Mouse (Mus musculus) hindbrain, embryonic 12.5 days (tissue): ENCODE results near the gene Socs1. TPM values are rescaled to one million over a fixed set of nuclear protein-coding genes. Genes with fewer than 3 reads are reported as not detected.

Source experiments
- ATAC-seq: fragments of 200-750 bp; cut with Nextera tagmentation; 2 replicates; pipeline ENCODE4 v1.8.0; 2017; ENCODE audit warnings: moderate TSS enrichment; ENCODE audit not compliant: low FRiP score
- H3K27ac ChIP-seq: fragments of 300-500 bp; sonication (generic); 2 replicates; pipeline ENCODE4 v1.5.1; 2016; ENCODE audit warnings: mild to moderate bottlenecking
- H3K27me3 ChIP-seq: fragments of 300-500 bp; sonication (generic); 2 replicates; pipeline ENCODE4 v1.6.1; 2016; ENCODE audit warnings: mild to moderate bottlenecking
- H3K36me3 ChIP-seq: fragments of 300-500 bp; sonication (generic); 2 replicates; pipeline ENCODE4 v1.6.1; 2016; ENCODE audit warnings: mild to moderate bottlenecking
- H3K4me1 ChIP-seq: fragments of 300-500 bp; sonication (generic); 2 replicates; pipeline ENCODE4 v1.6.1; 2016
- H3K4me2 ChIP-seq: fragments of 300-500 bp; sonication (generic); replicated peaks from 2 replicates; pipeline ENCODE4 v1.6.1; 2016; ENCODE audit warnings: mild to moderate bottlenecking
- H3K4me3 ChIP-seq: fragments of 300-500 bp; sonication (generic); 2 replicates; pipeline ENCODE4 v1.5.1; 2016; ENCODE audit warnings: mild to moderate bottlenecking
- H3K9ac ChIP-seq: fragments of 300-500 bp; sonication (generic); 2 replicates; pipeline ENCODE4 v1.6.1; 2016; ENCODE audit warnings: mild to moderate bottlenecking, moderate library complexity
- H3K9me3 ChIP-seq: fragments of 300-500 bp; sonication (generic); replicated peaks from 2 replicates; pipeline ENCODE4 v1.6.1; 2016; ENCODE audit warnings: mild to moderate bottlenecking
- WGBS: fragments of 180-500 bp; shearing (Covaris S2); methylation state at CpG from one replicate; pipeline ENCODE4 v1.1.7; 2016; 5-methylcytosine and 5-hydroxymethylcytosine counted together
- polyA plus RNA-seq: library from polyadenylated mRNA; unstranded; fragments of >200 nt; fragmentation: Nextera tagmentation; extraction: Ambion mirVana; gene quantifications from 2 replicates; pipeline ENCODE4 v1.2.1, GENCODE M21; 2016

Socs1 gene
- polyA plus RNA-seq, result 5.4 and 6.4 TPM in 2 replicates

DNA sequence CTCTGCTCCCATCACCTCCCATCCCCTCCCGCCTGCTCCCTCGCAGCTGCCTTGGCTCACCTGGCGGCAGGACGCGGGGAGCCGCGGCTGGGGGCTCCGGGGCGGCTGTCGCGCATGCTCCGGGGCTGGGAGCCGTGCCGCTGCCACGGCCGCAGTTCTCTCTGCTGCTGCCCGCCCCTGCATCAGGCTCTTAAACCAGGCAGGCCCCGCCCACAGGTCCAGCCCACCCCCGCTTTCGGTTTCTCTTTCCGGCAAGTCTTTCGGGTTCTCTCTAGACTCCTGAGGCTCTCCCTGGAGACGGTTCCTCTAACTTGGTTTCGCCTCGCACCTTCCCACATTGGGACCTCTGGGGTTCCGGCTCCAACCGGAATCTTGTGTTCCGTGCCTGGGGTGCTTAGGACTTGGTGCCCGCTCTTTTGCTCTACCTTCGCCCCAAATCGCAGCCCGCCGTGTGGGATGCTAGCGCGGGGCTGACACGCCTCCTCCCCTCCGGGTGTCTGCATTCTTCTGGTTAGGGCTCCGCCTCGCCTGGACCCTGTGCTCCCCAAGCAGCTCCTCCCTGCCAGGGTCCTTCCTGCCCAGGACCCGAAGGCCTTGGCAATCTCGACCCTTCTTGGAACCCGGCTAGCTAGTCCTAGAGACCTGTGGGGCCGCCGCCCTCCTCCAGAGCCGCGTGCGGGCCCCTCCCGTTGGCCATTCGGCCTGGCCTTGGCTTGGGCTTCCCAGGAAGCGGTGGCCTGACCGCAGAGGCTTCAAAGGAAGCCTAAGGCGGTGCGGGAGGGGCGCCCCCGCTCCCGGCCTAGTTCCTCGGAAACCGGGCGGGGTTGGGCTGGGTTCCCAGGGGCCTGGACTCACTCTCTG lies at the start of gene Socs1:
Socs1 (minus strand) TSS at position 166 of the 861 bp plus-strand sequence.
- H3K27me3 ChIP-seq, result peaks cover 28% of the 10 kb centered on the region
- no peaks in the 10 kb centered on the region for H3K9me3 ChIP-seq
- WGBS, result under 1% methylated on average over 58 of the region's 59 CpGs
- H3K4me2 ChIP-seq, result peak within 1 kb of the TSS; percentile 95
- H3K9ac ChIP-seq, result peak within 1 kb of the TSS; percentile 66
- peak within 1 kb of the TSS; percentile 57 for H3K4me3 ChIP-seq
- peak within 1 kb of the TSS; percentile 85 for H3K27ac ChIP-seq
- no peaks in the 10 kb centered on the region for H3K36me3 ChIP-seq
- H3K4me1 ChIP-seq, result peaks cover 15% of the 10 kb centered on the region; the same call in 1 of the 2 replicates
- peak; percentile 86 for ATAC-seq

DNA sequence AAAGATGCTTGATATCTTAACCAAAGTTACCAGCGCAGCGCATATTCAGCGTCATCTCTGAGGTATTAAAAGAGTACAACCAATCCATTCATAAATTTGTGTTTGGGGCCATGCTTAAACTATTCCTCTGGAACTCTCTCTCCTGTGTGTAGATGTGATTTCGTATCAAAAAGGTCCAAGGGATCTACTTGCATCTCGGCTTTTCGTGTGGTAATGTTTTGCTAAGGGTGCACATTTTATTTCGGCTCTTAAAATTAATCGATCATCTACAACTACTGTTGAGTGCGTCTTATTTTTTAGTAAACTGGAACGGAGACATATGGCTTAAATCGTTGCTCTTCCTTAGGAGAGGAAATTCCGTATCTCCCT lies 49.2 kb upstream of the Socs1 start:
- Histone ChIP-seq H3K9me3 (no peaks in the 10 kb centered on the region), H3K9ac (no peak overlapping the region), H3K4me2 (peak overlapping the region; percentile 91), H3K36me3 (no peaks in the 10 kb centered on the region), H3K4me1 (peaks cover 23% of the 10 kb centered on the region), H3K27me3 (peaks cover 9% of the 10 kb centered on the region; the same call in 1 of the 2 replicates), H3K27ac (no peak overlapping the region), H3K4me3 (peak overlapping the region; percentile 85)
- ATAC-seq, result peak; percentile 14; the same call in 1 of the 2 replicates
- WGBS, result 10% methylated on average over 12 of the region's 12 CpGs

DNA sequence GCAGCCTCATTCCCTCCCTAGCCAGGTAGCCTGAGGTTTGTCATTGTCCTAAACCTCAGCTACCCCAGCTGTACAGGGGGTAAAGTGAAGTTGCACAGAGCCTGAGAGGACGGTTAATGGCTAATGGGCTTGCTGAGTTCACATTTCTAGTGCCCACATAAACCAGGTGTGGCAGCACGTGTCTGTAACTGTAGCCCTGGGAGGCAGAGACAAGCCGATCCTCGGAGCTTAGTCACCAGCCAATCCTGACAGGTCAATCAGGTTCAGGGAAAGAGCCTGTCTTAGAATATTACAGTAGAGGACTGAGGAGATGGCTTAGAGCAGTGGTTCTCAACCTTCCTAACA lies 43.1 kb upstream of the Socs1 start:
- Histone ChIP-seq H3K27me3 (0 out of 2 replicates have a peak, but pooled peaks cover 2% of the 10 kb centered on the region), H3K4me2 (no peak overlapping the region), H3K9ac (no peak overlapping the region), H3K36me3 (no peaks in the 10 kb centered on the region), H3K4me1 (no peaks in the 10 kb centered on the region), H3K27ac (no peak overlapping the region), H3K9me3 (no peaks in the 10 kb centered on the region), H3K4me3 (no peak overlapping the region)
- 83% methylated on average over 4 of the region's 4 CpGs for WGBS
- no peak for ATAC-seq

GRCm38 (mm10) chr16:10827766-10828460 lies 42.6 kb upstream of the Socs1 start:
- Histone ChIP-seq H3K4me2 (no peak overlapping the region), H3K9ac (no peak overlapping the region), H3K36me3 (no peaks in the 10 kb centered on the region), H3K4me3 (no peak overlapping the region), H3K27me3 (no peaks in the 10 kb centered on the region), H3K27ac (no peak overlapping the region), H3K4me1 (no peaks in the 10 kb centered on the region), H3K9me3 (no peaks in the 10 kb centered on the region)
- WGBS, result 82% methylated on average over 7 of the region's 7 CpGs
- ATAC-seq, result no peak

DNA sequence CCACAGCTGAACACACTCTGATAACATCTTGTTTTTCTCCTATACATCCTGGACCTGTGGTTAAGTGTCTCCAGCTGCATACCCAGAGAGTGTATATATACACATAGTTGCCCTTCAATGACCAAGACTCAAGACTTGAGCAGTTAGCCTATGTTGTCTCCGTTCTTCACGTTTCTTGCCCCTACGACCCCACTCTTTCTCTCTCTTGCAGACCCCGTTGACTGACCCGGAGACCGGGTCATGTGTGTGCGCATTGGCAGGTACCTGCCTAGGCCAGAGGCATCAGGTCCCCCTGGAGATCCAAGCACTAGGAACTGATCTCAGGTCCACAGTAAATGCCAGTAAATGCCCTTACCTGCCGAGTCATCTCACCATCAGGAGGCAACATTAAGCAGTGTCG lies 41.9 kb upstream of the Socs1 start:
- H3K4me2 ChIP-seq, result no peak overlapping the region
- H3K9ac ChIP-seq, result no peak overlapping the region
- H3K9me3 ChIP-seq, result no peaks in the 10 kb centered on the region
- no peak overlapping the region for H3K27ac ChIP-seq
- no peaks in the 10 kb centered on the region for H3K36me3 ChIP-seq
- no peak overlapping the region for H3K4me3 ChIP-seq
- no peak for ATAC-seq
- WGBS, result 91% methylated on average over 9 of the region's 9 CpGs
- H3K27me3 ChIP-seq, result no peaks in the 10 kb centered on the region
- no peaks in the 10 kb centered on the region for H3K4me1 ChIP-seq

GRCm38 (mm10) chr16:10825840-10826239 lies 40.5 kb upstream of the Socs1 start:
- Histone ChIP-seq H3K9ac (no peak overlapping the region), H3K4me2 (no peak overlapping the region), H3K36me3 (no peaks in the 10 kb centered on the region), H3K9me3 (no peaks in the 10 kb centered on the region), H3K27me3 (no peaks in the 10 kb centered on the region), H3K4me3 (no peak overlapping the region), H3K27ac (no peak overlapping the region), H3K4me1 (no peaks in the 10 kb centered on the region)
- no peak for ATAC-seq
- WGBS, result 89% methylated on average over 4 of the region's 4 CpGs

DNA sequence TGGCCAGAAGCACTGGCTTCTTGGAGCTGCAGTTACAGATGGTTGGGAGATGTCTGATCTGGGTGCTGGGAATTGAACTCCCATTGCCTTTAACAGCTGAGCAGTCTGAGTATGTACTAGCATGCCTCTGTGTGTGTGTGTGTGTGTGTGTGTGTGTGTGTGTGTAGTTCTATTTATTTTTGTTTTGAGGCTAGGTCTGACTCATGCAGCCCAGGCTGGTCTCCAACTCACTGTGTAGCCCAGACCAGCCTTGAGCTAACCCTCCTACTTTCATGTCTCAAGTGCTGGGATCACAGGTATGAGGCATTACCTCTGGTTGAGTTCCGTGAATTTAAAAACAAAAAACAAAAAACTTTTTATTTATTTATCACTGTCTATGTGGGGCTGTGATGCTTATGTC lies 39.2 kb upstream of the Socs1 start:
- no peaks in the 10 kb centered on the region for H3K4me1 ChIP-seq

GRCm38 (mm10) chr16:10821387-10821786 lies 36.1 kb upstream of the Socs1 start:
- Histone ChIP-seq H3K27me3 (no peaks in the 10 kb centered on the region), H3K4me2 (no peak overlapping the region), H3K4me3 (no peak overlapping the region), H3K4me1 (no peaks in the 10 kb centered on the region), H3K9ac (no peak overlapping the region), H3K9me3 (no peaks in the 10 kb centered on the region), H3K27ac (no peak overlapping the region), H3K36me3 (no peaks in the 10 kb centered on the region)
- no peak for ATAC-seq
- 74% methylated on average over 4 of the region's 4 CpGs for WGBS

More for the DNA sequence above, 39.2 kb upstream of the Socs1 start:
- Histone ChIP-seq H3K27me3 (no peaks in the 10 kb centered on the region), H3K9ac (no peak overlapping the region), H3K36me3 (no peaks in the 10 kb centered on the region), H3K9me3 (no peaks in the 10 kb centered on the region), H3K27ac (no peak overlapping the region), H3K4me2 (no peak overlapping the region), H3K4me3 (no peak overlapping the region)
- ATAC-seq, result no peak
- 90% methylated on average over 1 of the region's 1 CpGs for WGBS

GRCm38 (mm10) chr16:10819966-10820365 lies 34.6 kb upstream of the Socs1 start:
- H3K36me3 ChIP-seq, result no peaks in the 10 kb centered on the region
- no peak overlapping the region for H3K4me3 ChIP-seq
- no peaks in the 10 kb centered on the region for H3K27me3 ChIP-seq
- no peak overlapping the region for H3K27ac ChIP-seq
- no peaks in the 10 kb centered on the region for H3K4me1 ChIP-seq
- no peak overlapping the region for H3K4me2 ChIP-seq
- ATAC-seq, result no peak
- 69% methylated on average over 3 of the region's 3 CpGs for WGBS
- H3K9ac ChIP-seq, result no peak overlapping the region
- H3K9me3 ChIP-seq, result no peaks in the 10 kb centered on the region

GRCm38 (mm10) chr16:10818579-10819135 lies 33.3 kb upstream of the Socs1 start:
- WGBS, result 85% methylated on average over 4 of the region's 4 CpGs
- no peaks in the 10 kb centered on the region for H3K36me3 ChIP-seq

GRCm38 (mm10) chr16:10814864-10815263 lies 29.5 kb upstream of the Socs1 start:
- H3K36me3 ChIP-seq, result no peaks in the 10 kb centered on the region
- no peaks in the 10 kb centered on the region for H3K4me1 ChIP-seq
- H3K27ac ChIP-seq, result no peak overlapping the region
- no peak for ATAC-seq
- H3K9me3 ChIP-seq, result no peaks in the 10 kb centered on the region
- no peaks in the 10 kb centered on the region for H3K27me3 ChIP-seq
- 93% methylated on average over 4 of the region's 4 CpGs for WGBS
- H3K4me2 ChIP-seq, result no peak overlapping the region
- H3K4me3 ChIP-seq, result no peak overlapping the region
- H3K9ac ChIP-seq, result no peak overlapping the region

More at GRCm38 (mm10) chr16:10818579-10819135, 33.3 kb upstream of the Socs1 start:
- Histone ChIP-seq H3K4me3 (no peak overlapping the region), H3K4me2 (no peak overlapping the region), H3K27me3 (no peaks in the 10 kb centered on the region), H3K9me3 (no peaks in the 10 kb centered on the region), H3K9ac (no peak overlapping the region), H3K4me1 (no peaks in the 10 kb centered on the region), H3K27ac (no peak overlapping the region)
- no peak for ATAC-seq

DNA sequence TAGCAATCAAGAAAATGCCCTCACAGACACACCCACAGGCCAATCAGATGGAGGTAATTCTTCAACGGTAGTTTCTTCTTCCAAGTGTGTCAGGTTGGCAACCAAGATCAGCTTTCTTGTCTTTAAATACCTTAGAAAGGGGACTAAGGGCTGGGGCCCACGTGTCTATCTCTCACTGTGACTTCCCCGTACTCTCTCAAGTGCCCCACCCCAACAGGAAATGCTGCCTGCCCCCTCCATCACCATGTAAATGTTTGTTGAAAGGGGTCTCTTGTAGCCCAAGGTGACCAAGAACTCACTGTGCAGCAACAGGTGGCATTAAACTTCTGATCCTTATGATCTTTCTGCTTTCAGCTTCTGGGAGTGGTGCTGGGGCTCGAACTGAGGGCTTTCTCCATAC lies 28.4 kb upstream of the Socs1 start:
- WGBS, result 84% methylated on average over 4 of the region's 4 CpGs
- H3K36me3 ChIP-seq, result no peaks in the 10 kb centered on the region
- no peak overlapping the region for H3K9ac ChIP-seq
- no peaks in the 10 kb centered on the region for H3K9me3 ChIP-seq
- H3K27ac ChIP-seq, result no peak overlapping the region
- no peaks in the 10 kb centered on the region for H3K4me1 ChIP-seq
- no peak for ATAC-seq
- H3K27me3 ChIP-seq, result no peaks in the 10 kb centered on the region
- no peak overlapping the region for H3K4me3 ChIP-seq
- H3K4me2 ChIP-seq, result no peak overlapping the region
